In genomic region chr17:47508012-47508608, GRCm38 (mm10) we compare ENCODE assay signal across 8 mouse cellular contexts. TPM values are rescaled to one million over a fixed set of nuclear protein-coding genes. Genes with fewer than 3 reads are reported as not detected.
DNase-seq lines count a peak whose midpoint lies in the region; ATAC-seq and TF ChIP-seq lines count a peak whose summit lies in the region.

No protein-coding gene starts in this region.

- ATAC-seq in midbrain, embryonic 15.5 days (replicated peaks), result no peak
- ATAC-seq in embryonic facial prominence, embryonic 11.5 days (replicated peaks; ENCODE audit: insufficient number of reproducible peaks, low FRiP score, low TSS enrichment, low read depth), result no peak
- ATAC-seq in heart, embryonic 11.5 days (replicated peaks; ENCODE audit: insufficient number of reproducible peaks, low FRiP score, low TSS enrichment), result peak; percentile 56; the same call in 1 of the 2 replicates
- peak; percentile 66 for ATAC-seq in liver, embryonic 11.5 days (replicated peaks; ENCODE audit: low FRiP score)

- no peak for TF ChIP-seq CTCF in olfactory bulb, adult 2 months (IDR thresholded peaks at IDR 0.05; ENCODE audit: insufficient read depth, low read depth, low read length)

- DNase-seq in midbrain, embryonic 10.5 days (ENCODE audit: low spot score), result no peak
- peak; percentile 67 for DNase-seq in embryonic facial prominence, embryonic 11.5 days (ENCODE audit: low spot score)
- peak; percentile 96 for DNase-seq in kidney, postnatal 10 days
- peak; percentile 79 for DNase-seq in liver, embryonic 11.5 days (ENCODE audit: low spot score)
- DNase-seq in thymus, postnatal 36 days, result peak; percentile 98 to 99

- 0 out of 2 replicates have a peak overlapping the region, but pooled peaks have one; percentile 25 for H3K27ac ChIP-seq in midbrain, embryonic 15.5 days
- H3K27ac ChIP-seq in midbrain, embryonic 10.5 days (replicated peaks), result no peak overlapping the region; the same call in 1 of the 2 replicates
- H3K27ac ChIP-seq in embryonic facial prominence, embryonic 11.5 days (replicated peaks; ENCODE audit: low read depth, low read length), result 0 out of 2 replicates have a peak overlapping the region, but pooled peaks have one; percentile 28
- peak overlapping the region; percentile 87 for H3K27ac ChIP-seq in heart, embryonic 11.5 days (ENCODE audit: low read depth, low read length)
- peak overlapping the region; percentile 96 for H3K27ac ChIP-seq in liver, embryonic 11.5 days (ENCODE audit: low read depth, low read length)
- peak overlapping the region; percentile 89 for H3K27ac ChIP-seq in olfactory bulb, adult 2 months (ENCODE audit: insufficient read depth, low read depth, low read length)

- 62% methylated on average over 12 of the region's 12 CpGs for WGBS in midbrain, embryonic 15.5 days
- WGBS in midbrain, embryonic 10.5 days, result 67% methylated on average over 12 of the region's 12 CpGs
- WGBS in embryonic facial prominence, embryonic 11.5 days, result 42% methylated on average over 12 of the region's 12 CpGs
- WGBS in heart, embryonic 11.5 days (ENCODE audit: insufficient replicate concordance), result 28% methylated on average over 12 of the region's 12 CpGs
- 12% methylated on average over 12 of the region's 12 CpGs for WGBS in liver, embryonic 11.5 days
- WGBS in olfactory bulb, adult 2 months, result 22% methylated on average over 12 of the region's 12 CpGs

- no peak overlapping the region for H3K9ac ChIP-seq in midbrain, embryonic 15.5 days
- no peak overlapping the region for H3K9ac ChIP-seq in embryonic facial prominence, embryonic 11.5 days (replicated peaks; ENCODE audit: low read length)
- H3K9ac ChIP-seq in heart, embryonic 11.5 days (ENCODE audit: low read depth, low read length), result peak overlapping the region; percentile 61; the same call in 1 of the 2 replicates
- peak overlapping the region; percentile 61 for H3K9ac ChIP-seq in liver, embryonic 11.5 days (ENCODE audit: low read depth, low read length)

- H3K27me3 ChIP-seq in midbrain, embryonic 15.5 days (replicated peaks), result no peaks in the 10 kb centered on the region
- no peaks in the 10 kb centered on the region for H3K27me3 ChIP-seq in midbrain, embryonic 10.5 days (ENCODE audit: low read depth, poor library complexity, severe bottlenecking)
- H3K27me3 ChIP-seq in embryonic facial prominence, embryonic 11.5 days (ENCODE audit: control insufficient read depth, insufficient read depth, low read length), result no peaks in the 10 kb centered on the region
- H3K27me3 ChIP-seq in heart, embryonic 11.5 days (ENCODE audit: control insufficient read depth, insufficient read depth, low read length), result no peaks in the 10 kb centered on the region
- no peaks in the 10 kb centered on the region for H3K27me3 ChIP-seq in liver, embryonic 11.5 days (replicated peaks; ENCODE audit: control insufficient read depth, insufficient read depth, low read length)

- peaks cover 9% of the 10 kb centered on the region for H3K4me1 ChIP-seq in midbrain, embryonic 15.5 days
- H3K4me1 ChIP-seq in midbrain, embryonic 10.5 days, result peaks cover 41% of the 10 kb centered on the region
- H3K4me1 ChIP-seq in embryonic facial prominence, embryonic 11.5 days (ENCODE audit: control insufficient read depth, insufficient read depth, low read length), result no peaks in the 10 kb centered on the region; the same call in 1 of the 2 replicates
- H3K4me1 ChIP-seq in heart, embryonic 11.5 days (ENCODE audit: control insufficient read depth, insufficient read depth, low read length), result peaks cover 36% of the 10 kb centered on the region
- H3K4me1 ChIP-seq in liver, embryonic 11.5 days (replicated peaks; ENCODE audit: control insufficient read depth, insufficient read depth, low read length), result peaks cover 52% of the 10 kb centered on the region
- peaks cover 24% of the 10 kb centered on the region for H3K4me1 ChIP-seq in olfactory bulb, adult 2 months (ENCODE audit: control insufficient read depth, insufficient read depth, low read length)

- no peaks in the 10 kb centered on the region for H3K36me3 ChIP-seq in midbrain, embryonic 15.5 days (replicated peaks)
- H3K36me3 ChIP-seq in midbrain, embryonic 10.5 days, result no peaks in the 10 kb centered on the region
- H3K36me3 ChIP-seq in embryonic facial prominence, embryonic 11.5 days (replicated peaks; ENCODE audit: control insufficient read depth, insufficient read depth, low read depth, low read length), result no peaks in the 10 kb centered on the region
- no peaks in the 10 kb centered on the region for H3K36me3 ChIP-seq in heart, embryonic 11.5 days (ENCODE audit: control insufficient read depth, insufficient read depth, low read length)
- H3K36me3 ChIP-seq in liver, embryonic 11.5 days (ENCODE audit: control insufficient read depth, insufficient read depth, low read length), result no peaks in the 10 kb centered on the region

- no peak for TF ChIP-seq POLR2A in olfactory bulb, adult 2 months (IDR thresholded peaks at IDR 0.05; ENCODE audit: insufficient read depth, low read depth, low read length)

- no peaks in the 10 kb centered on the region for H3K9me3 ChIP-seq in midbrain, embryonic 15.5 days
- H3K9me3 ChIP-seq in midbrain, embryonic 10.5 days (replicated peaks), result no peaks in the 10 kb centered on the region
- no peaks in the 10 kb centered on the region for H3K9me3 ChIP-seq in embryonic facial prominence, embryonic 11.5 days (replicated peaks; ENCODE audit: control insufficient read depth, low read length)
- H3K9me3 ChIP-seq in heart, embryonic 11.5 days (replicated peaks; ENCODE audit: control insufficient read depth, low read length), result no peaks in the 10 kb centered on the region
- no peaks in the 10 kb centered on the region for H3K9me3 ChIP-seq in liver, embryonic 11.5 days (ENCODE audit: control insufficient read depth, low read length)

- no peak overlapping the region for H3K4me3 ChIP-seq in midbrain, embryonic 15.5 days
- H3K4me3 ChIP-seq in midbrain, embryonic 10.5 days, result no peak overlapping the region
- no peak overlapping the region for H3K4me3 ChIP-seq in embryonic facial prominence, embryonic 11.5 days (ENCODE audit: low read depth, low read length)
- H3K4me3 ChIP-seq in heart, embryonic 11.5 days (ENCODE audit: low read depth, low read length), result peak overlapping the region; percentile 35
- H3K4me3 ChIP-seq in liver, embryonic 11.5 days (ENCODE audit: low read depth, low read length), result peak overlapping the region; percentile 38
- H3K4me3 ChIP-seq in olfactory bulb, adult 2 months (ENCODE audit: insufficient read depth, low read depth, low read length), result peak overlapping the region; percentile 9; the same call in 1 of the 2 replicates

- H3K4me2 ChIP-seq in midbrain, embryonic 15.5 days, result 0 out of 2 replicates have a peak overlapping the region, but pooled peaks have one; percentile 6
- H3K4me2 ChIP-seq in embryonic facial prominence, embryonic 11.5 days (ENCODE audit: low read depth, low read length), result peak overlapping the region; percentile 25
- H3K4me2 ChIP-seq in heart, embryonic 11.5 days, result peak overlapping the region; percentile 60
- peak overlapping the region; percentile 74 for H3K4me2 ChIP-seq in liver, embryonic 11.5 days

RNA-seq across cellular contexts. Expression of gene Ccnd3, which starts 3.3 kb away (rescaled TPM):
- 74.0 and 87.8 TPM in 2 replicates for polyA plus RNA-seq in midbrain, embryonic 15.5 days (2015; fragmentation: Nextera tagmentation; extraction: Ambion mirVana)
- polyA plus RNA-seq in midbrain, embryonic 10.5 days (2016; fragmentation: Nextera tagmentation; extraction: Ambion mirVana), result 270 and 341 TPM in 2 replicates
- 291 and 294 TPM in 2 replicates for polyA plus RNA-seq in embryonic facial prominence, embryonic 11.5 days (2014; fragmentation: Nextera tagmentation; extraction: Ambion mirVana)
- 559 and 565 TPM in 2 replicates for polyA plus RNA-seq in heart, embryonic 11.5 days (2014; fragmentation: Nextera tagmentation; extraction: Ambion mirVana)
- 525 and 530 TPM in 2 replicates for polyA plus RNA-seq in liver, embryonic 11.5 days (2014; fragmentation: Nextera tagmentation; extraction: Ambion mirVana)
- 292 and 423 TPM in 2 replicates for polyA plus RNA-seq in olfactory bulb, adult 2 months (2012; ENCODE audit: insufficient read depth, insufficient read length, low replicate concordance, missing spikeins)

RNA-seq across cellular contexts. Expression of gene Taf8, which starts 6.0 kb away (rescaled TPM):
- polyA plus RNA-seq in midbrain, embryonic 15.5 days (2015; fragmentation: Nextera tagmentation; extraction: Ambion mirVana), result 22.0 and 22.4 TPM in 2 replicates
- 31.4 and 33.8 TPM in 2 replicates for polyA plus RNA-seq in midbrain, embryonic 10.5 days (2016; fragmentation: Nextera tagmentation; extraction: Ambion mirVana)
- polyA plus RNA-seq in embryonic facial prominence, embryonic 11.5 days (2014; fragmentation: Nextera tagmentation; extraction: Ambion mirVana), result 27.6 and 29.4 TPM in 2 replicates
- 15.9 and 18.3 TPM in 2 replicates for polyA plus RNA-seq in heart, embryonic 11.5 days (2014; fragmentation: Nextera tagmentation; extraction: Ambion mirVana)
- 20.7 and 21.3 TPM in 2 replicates for polyA plus RNA-seq in liver, embryonic 11.5 days (2014; fragmentation: Nextera tagmentation; extraction: Ambion mirVana)
- polyA plus RNA-seq in olfactory bulb, adult 2 months (2012; ENCODE audit: insufficient read depth, insufficient read length, low replicate concordance, missing spikeins), result not detected in 2 replicates

Comparison
In these comparisons a context has a peak if more than half of its experiments do, and no peak if none do; other contexts are left out.
1. ATAC-seq: peak in heart, embryonic 11.5 days (single experiment) and liver, embryonic 11.5 days (single experiment); none in midbrain, embryonic 15.5 days (single experiment) and embryonic facial prominence, embryonic 11.5 days (single experiment).
2. H3K4me2 ChIP-seq: peak in every context shown above with its lines; median percentile 74 in liver, embryonic 11.5 days; 60 in heart, embryonic 11.5 days; 25 in embryonic facial prominence, embryonic 11.5 days; 6 in midbrain, embryonic 15.5 days.
3. H3K4me3 ChIP-seq: peak in heart, embryonic 11.5 days (single experiment), liver, embryonic 11.5 days (single experiment) and olfactory bulb, adult 2 months (single experiment); none in midbrain, embryonic 15.5 days (single experiment), midbrain, embryonic 10.5 days (single experiment) and embryonic facial prominence, embryonic 11.5 days (single experiment).
4. H3K9ac ChIP-seq: peak in heart, embryonic 11.5 days (single experiment) and liver, embryonic 11.5 days (single experiment); none in midbrain, embryonic 15.5 days (single experiment) and embryonic facial prominence, embryonic 11.5 days (single experiment).